Mouse (Mus musculus): ENCODE results near the gene Ak6. TPM values are rescaled to one million over a fixed set of nuclear protein-coding genes. Genes with fewer than 3 reads are reported as not detected.
A peak's percentile ranks its signal among the peaks of the same experiment; 100 is the strongest.

Gene Ak6
- polyA plus RNA-seq, 1 experiment from 2014 or later, result 261 TPM

- H3K4me2 ChIP-seq, result no peak overlapping the region
- H3K36me3 ChIP-seq, result peaks cover 13% of the 10 kb centered on the region
- peaks cover 5% of the 10 kb centered on the region; the same call in 1 of the 2 replicates for H3K4me1 ChIP-seq
- H3K27me3 ChIP-seq (replicated peaks), result no peaks in the 10 kb centered on the region
- no peak overlapping the region for H3K27ac ChIP-seq
- H3K9ac ChIP-seq, result no peak overlapping the region
- no peak overlapping the region for H3K4me3 ChIP-seq (replicated peaks)
- ATAC-seq (ENCODE audit: insufficient read depth, low FRiP score, low read depth), result no peak
- no peaks in the 10 kb centered on the region for H3K9me3 ChIP-seq
- WGBS, result 84% methylated on average over 13 of the region's 13 CpGs
Observed at GRCm38 (mm10) chr13:100617583-100617982, 33.2 kb upstream of the Ak6 start.

GRCm38 (mm10) chr13:100622241-100622640 lies 28.5 kb upstream of the Ak6 start:
- Histone ChIP-seq H3K27me3 (replicated peaks) (no peaks in the 10 kb centered on the region), H3K36me3 (peaks cover 19% of the 10 kb centered on the region), H3K9me3 (no peaks in the 10 kb centered on the region), H3K27ac (no peak overlapping the region), H3K4me2 (no peak overlapping the region), H3K4me3 (replicated peaks) (no peak overlapping the region), H3K9ac (no peak overlapping the region), H3K4me1 (no peaks in the 10 kb centered on the region)
- no peak for ATAC-seq (ENCODE audit: insufficient read depth, low FRiP score, low read depth)
- WGBS, result 62% methylated on average over 4 of the region's 4 CpGs

- no peak overlapping the region for H3K4me2 ChIP-seq
- no peak overlapping the region for H3K9ac ChIP-seq
- 90% methylated on average over 3 of the region's 3 CpGs for WGBS
- H3K36me3 ChIP-seq, result peaks cover 26% of the 10 kb centered on the region
- H3K9me3 ChIP-seq, result no peaks in the 10 kb centered on the region
- no peaks in the 10 kb centered on the region for H3K27me3 ChIP-seq (replicated peaks)
- H3K4me1 ChIP-seq, result no peaks in the 10 kb centered on the region
- no peak overlapping the region for H3K27ac ChIP-seq
- no peak overlapping the region for H3K4me3 ChIP-seq (replicated peaks)
- no peak for ATAC-seq (ENCODE audit: insufficient read depth, low FRiP score, low read depth)
Observed at GRCm38 (mm10) chr13:100634106-100634691, 16.6 kb upstream of the Ak6 start.

- no peak overlapping the region for H3K4me2 ChIP-seq
- no peak for ATAC-seq (ENCODE audit: insufficient read depth, low FRiP score, low read depth)
- no peaks in the 10 kb centered on the region for H3K4me1 ChIP-seq
- H3K9me3 ChIP-seq, result no peaks in the 10 kb centered on the region
- 86% methylated on average over 4 of the region's 4 CpGs for WGBS
- H3K9ac ChIP-seq, result no peak overlapping the region
- H3K27ac ChIP-seq, result no peak overlapping the region
- H3K36me3 ChIP-seq, result peaks cover 28% of the 10 kb centered on the region
- H3K4me3 ChIP-seq (replicated peaks), result no peak overlapping the region
- H3K27me3 ChIP-seq (replicated peaks), result no peaks in the 10 kb centered on the region
Observed at GRCm38 (mm10) chr13:100642471-100643209, 8.1 kb upstream of the Ak6 start.

- Histone ChIP-seq H3K4me2 (no peak overlapping the region), H3K9ac (no peak overlapping the region), H3K4me1 (peaks cover 7% of the 10 kb centered on the region; the same call in 1 of the 2 replicates), H3K36me3 (peaks cover 17% of the 10 kb centered on the region), H3K4me3 (replicated peaks) (no peak overlapping the region), H3K9me3 (no peaks in the 10 kb centered on the region), H3K27me3 (replicated peaks) (no peaks in the 10 kb centered on the region), H3K27ac (no peak overlapping the region)
- ATAC-seq (ENCODE audit: insufficient read depth, low FRiP score, low read depth), result no peak
- 92% methylated on average over 8 of the region's 8 CpGs for WGBS
Observed at GRCm38 (mm10) chr13:100648223-100648622, 2.6 kb upstream of the Ak6 start.

GRCm38 (mm10) chr13:100651439-100652186 lies 834 bp downstream of the Ak6 start, which contains the start of gene Taf9:
Gene Taf9 (plus strand): TSS chr13:100651579.
- H3K27me3 ChIP-seq (replicated peaks), result no peaks in the 10 kb centered on the region
- peak within 1 kb of the TSS; percentile 97 for H3K27ac ChIP-seq
- H3K4me3 ChIP-seq (replicated peaks), result peak within 1 kb of the TSS; percentile 89
- peak within 1 kb of the TSS; percentile 74 for H3K4me2 ChIP-seq
- 1% methylated on average over 57 of the region's 63 CpGs for WGBS
- peak within 1 kb of the TSS; percentile 86 for H3K9ac ChIP-seq
- H3K4me1 ChIP-seq, result peaks cover 7% of the 10 kb centered on the region; the same call in 1 of the 2 replicates
- peaks cover 7% of the 10 kb centered on the region; the same call in 1 of the 2 replicates for H3K36me3 ChIP-seq
- H3K9me3 ChIP-seq, result no peaks in the 10 kb centered on the region
- peak; percentile 73 for ATAC-seq (ENCODE audit: insufficient read depth, low FRiP score, low read depth)

- ATAC-seq (ENCODE audit: insufficient read depth, low FRiP score, low read depth), result no peak
- Histone ChIP-seq H3K4me2 (no peak overlapping the region), H3K9ac (no peak overlapping the region), H3K4me1 (no peaks in the 10 kb centered on the region), H3K36me3 (peaks cover 8% of the 10 kb centered on the region; the same call in 1 of the 2 replicates), H3K27me3 (replicated peaks) (no peaks in the 10 kb centered on the region), H3K4me3 (replicated peaks) (no peak overlapping the region), H3K27ac (no peak overlapping the region), H3K9me3 (no peaks in the 10 kb centered on the region)
- 90% methylated on average over 5 of the region's 5 CpGs for WGBS
Observed at GRCm38 (mm10) chr13:100658091-100658490, 7.3 kb downstream of the Ak6 start.

- WGBS, result 46% methylated on average over 4 of the region's 4 CpGs
Observed at GRCm38 (mm10) chr13:100659864-100660456, 9.2 kb downstream of the Ak6 start.

GRCm38 (mm10) chr13:100669291-100670022 lies 18.7 kb downstream of the Ak6 start, which contains the start of gene Ccdc125:
Gene Ccdc125 (plus strand): TSS chr13:100669717.
- Histone ChIP-seq H3K36me3 (peaks cover 8% of the 10 kb centered on the region; the same call in 1 of the 2 replicates), H3K27me3 (replicated peaks) (no peaks in the 10 kb centered on the region), H3K4me3 (replicated peaks) (peak within 1 kb of the TSS; percentile 63), H3K4me1 (no peaks in the 10 kb centered on the region), H3K4me2 (peak within 1 kb of the TSS; percentile 85), H3K9ac (peak within 1 kb of the TSS; percentile 58), H3K9me3 (no peaks in the 10 kb centered on the region), H3K27ac (peak within 1 kb of the TSS; percentile 89)
- under 1% methylated on average over 44 of the region's 44 CpGs for WGBS
- peak; percentile 76 for ATAC-seq (ENCODE audit: insufficient read depth, low FRiP score, low read depth)

More at GRCm38 (mm10) chr13:100659864-100660456, 9.2 kb downstream of the Ak6 start:
- no peak overlapping the region for H3K4me2 ChIP-seq
- peaks cover 8% of the 10 kb centered on the region; the same call in 1 of the 2 replicates for H3K36me3 ChIP-seq
- H3K27me3 ChIP-seq (replicated peaks), result no peaks in the 10 kb centered on the region
- ATAC-seq (ENCODE audit: insufficient read depth, low FRiP score, low read depth), result no peak
- H3K4me3 ChIP-seq (replicated peaks), result no peak overlapping the region
- no peaks in the 10 kb centered on the region for H3K4me1 ChIP-seq
- no peak overlapping the region for H3K27ac ChIP-seq
- H3K9me3 ChIP-seq, result no peaks in the 10 kb centered on the region
- H3K9ac ChIP-seq, result no peak overlapping the region

GRCm38 (mm10) chr13:100670181-100670741 lies 19.5 kb downstream of the Ak6 start:
- peak overlapping the region; percentile 85 for H3K4me2 ChIP-seq
- H3K9ac ChIP-seq, result no peak overlapping the region
- 26% methylated on average over 9 of the region's 9 CpGs for WGBS
- ATAC-seq (ENCODE audit: insufficient read depth, low FRiP score, low read depth), result no peak
- H3K27me3 ChIP-seq (replicated peaks), result no peaks in the 10 kb centered on the region
- H3K4me1 ChIP-seq, result no peaks in the 10 kb centered on the region
- peak overlapping the region; percentile 63 for H3K4me3 ChIP-seq (replicated peaks)
- H3K27ac ChIP-seq, result peak overlapping the region; percentile 89
- peaks cover 8% of the 10 kb centered on the region; the same call in 1 of the 2 replicates for H3K36me3 ChIP-seq
- H3K9me3 ChIP-seq, result no peaks in the 10 kb centered on the region

Measured in stomach, embryonic 15.5 days (tissue).